Mouse (Mus musculus) stomach, embryonic 16.5 days (tissue): Measurements from ENCODE around the gene Zfp747. TPM values are rescaled to one million over a fixed set of nuclear protein-coding genes. Genes with fewer than 3 reads are reported as not detected.
"Not testable (repeated sequence)": the region's sequence is repeated elsewhere in the genome, so short reads cannot be mapped to it uniquely, and the experiment has no call there.

Experiments
- ATAC-seq: fragments of 200-750 bp; cut with Nextera tagmentation; 2 replicates; pipeline ENCODE4 v1.8.0; 2017; ENCODE audit warnings: moderate number of reproducible peaks, moderate TSS enrichment; ENCODE audit not compliant: insufficient read depth, low FRiP score
- H3K27ac ChIP-seq: fragments of 300-500 bp; sonication (generic); 2 replicates; pipeline ENCODE4 v1.5.1; 2014; ENCODE audit warnings: low read length
- H3K27me3 ChIP-seq: fragments of 300-500 bp; sonication (generic); 2 replicates; pipeline ENCODE4 v1.6.1; 2014; ENCODE audit warnings: low read length, control low read depth, mixed read lengths; ENCODE audit not compliant: control insufficient read depth, insufficient read depth
- H3K36me3 ChIP-seq: fragments of 300-500 bp; sonication (generic); 2 replicates; pipeline ENCODE4 v1.6.1; 2014; ENCODE audit warnings: low read length; ENCODE audit not compliant: control insufficient read depth, insufficient read depth
- H3K4me1 ChIP-seq: fragments of 300-500 bp; sonication (generic); 2 replicates; pipeline ENCODE4 v1.6.1; 2014; ENCODE audit warnings: low read length, control low read depth, mixed read lengths; ENCODE audit not compliant: control insufficient read depth, insufficient read depth
- H3K4me2 ChIP-seq: fragments of 300-500 bp; sonication (generic); 2 replicates; pipeline ENCODE4 v1.6.1; 2014; ENCODE audit warnings: low read depth, low read length, mixed read lengths
- H3K4me3 ChIP-seq: fragments of 300-500 bp; sonication (generic); replicated peaks from 2 replicates; pipeline ENCODE4 v1.5.1; 2014; ENCODE audit warnings: mild to moderate bottlenecking, low read length
- H3K9ac ChIP-seq: fragments of 300-500 bp; sonication (generic); 2 replicates; pipeline ENCODE4 v1.6.1; 2014; ENCODE audit warnings: low read length
- H3K9me3 ChIP-seq: fragments of 300-500 bp; sonication (generic); replicated peaks from 2 replicates; pipeline ENCODE4 v1.6.1; 2016; ENCODE audit warnings: low read length, control low read depth; ENCODE audit not compliant: control insufficient read depth
- WGBS: fragments of 180-500 bp; shearing (Covaris S2); extraction: QIAGEN DNeasy Blood & Tissue Kit; methylation state at CpG from one replicate; pipeline ENCODE4 v1.1.7; 2014; 5-methylcytosine and 5-hydroxymethylcytosine counted together
- polyA plus RNA-seq: library from polyadenylated mRNA; unstranded; fragments of >200 nt; fragmentation: Nextera tagmentation; extraction: Ambion mirVana; gene quantifications from 2 replicates; pipeline ENCODE4 v1.2.1, GENCODE M21; 2015

Zfp747 gene
- polyA plus RNA-seq, 1 experiment from 2014 or later = 9.6 TPM

DNA sequence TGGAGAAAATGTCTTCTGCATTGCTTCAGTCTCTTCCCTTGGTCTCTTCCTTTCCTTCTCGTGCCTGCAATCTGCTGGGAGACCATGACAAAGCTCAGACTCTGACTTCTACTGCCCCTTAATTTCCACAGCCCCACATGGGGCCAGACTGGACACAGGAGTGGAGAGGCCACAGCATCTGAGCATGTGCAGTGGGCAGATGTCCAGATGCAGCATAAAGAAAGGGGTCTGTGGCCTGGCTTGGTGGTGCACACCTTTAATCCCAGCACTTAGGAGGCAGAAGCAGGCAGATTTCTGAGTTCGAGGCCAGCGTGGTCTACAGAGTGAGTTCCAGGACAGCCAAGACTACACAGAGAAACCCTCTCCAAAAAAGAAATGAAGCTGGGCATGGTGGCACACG lies 9.7 kb upstream of the Zfp747 start:
- not testable (repeated sequence) for H3K27me3 ChIP-seq, H3K4me2 ChIP-seq, H3K27ac ChIP-seq, H3K9ac ChIP-seq, ATAC-seq, H3K9me3 ChIP-seq, H3K4me1 ChIP-seq, H3K4me3 ChIP-seq, H3K36me3 ChIP-seq
- 94% methylated on average over 4 of the region's 4 CpGs for WGBS

DNA sequence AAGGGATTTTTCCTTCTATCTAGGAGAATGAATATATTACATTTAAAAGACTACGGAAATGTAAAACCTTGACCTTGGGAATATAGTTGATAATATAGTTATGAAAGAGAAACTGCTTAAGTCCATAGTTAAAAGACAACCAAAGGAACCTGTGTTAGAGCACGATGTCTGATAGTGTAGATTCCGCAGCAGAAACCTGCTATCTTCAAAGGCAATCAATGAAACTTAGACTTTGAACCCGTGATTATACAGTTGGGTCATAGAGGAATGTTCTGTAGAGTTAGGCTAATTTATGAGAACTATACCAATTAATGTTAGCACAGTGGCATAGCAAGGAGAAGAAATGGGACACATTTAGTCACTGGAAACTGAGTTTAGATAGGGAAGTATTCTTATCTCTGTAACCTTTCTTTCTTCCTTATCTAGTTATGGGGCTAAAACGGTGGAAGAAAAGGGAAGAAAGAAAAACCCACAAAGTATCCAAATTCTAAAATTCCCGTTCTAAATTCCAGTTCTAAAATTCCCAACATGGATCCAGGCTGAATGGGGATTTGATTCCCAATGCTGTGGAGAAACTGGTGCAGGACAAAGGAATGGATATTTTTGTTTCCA lies 2.6 kb upstream of the Zfp747 start:
- peaks cover 7% of the 10 kb centered on the region; the same call in 1 of the 2 replicates for H3K36me3 ChIP-seq
- no peak for ATAC-seq
- H3K27me3 ChIP-seq = no peaks in the 10 kb centered on the region
- no peaks in the 10 kb centered on the region; the same call in 1 of the 2 replicates for H3K9me3 ChIP-seq
- H3K4me3 ChIP-seq = no peak overlapping the region
- H3K9ac ChIP-seq = no peak overlapping the region
- no peak overlapping the region for H3K4me2 ChIP-seq
- 58% methylated on average over 6 of the region's 6 CpGs for WGBS
- no peaks in the 10 kb centered on the region for H3K4me1 ChIP-seq
- H3K27ac ChIP-seq = no peak overlapping the region

DNA sequence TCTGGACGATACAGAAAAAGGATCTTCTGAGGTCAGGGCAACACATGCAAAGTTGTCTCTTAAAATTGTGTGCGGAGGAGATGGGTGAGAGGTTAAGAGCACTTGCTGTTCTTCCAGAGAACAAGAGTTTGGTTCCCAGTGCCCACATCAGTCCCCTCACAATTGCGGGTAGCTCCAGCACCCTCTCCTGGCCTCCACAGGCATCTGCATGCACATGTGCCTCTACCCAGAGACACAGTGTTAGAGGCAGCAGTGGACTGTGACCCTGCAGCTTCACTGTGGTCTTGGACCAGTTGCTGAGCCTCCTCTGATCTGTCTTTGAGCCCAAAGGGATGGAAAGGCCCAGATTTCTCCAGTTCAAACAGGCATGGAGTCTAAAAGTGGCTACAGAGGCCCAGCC lies 4.0 kb downstream of the Zfp747 start:
- not testable (repeated sequence) for H3K9ac ChIP-seq

DNA sequence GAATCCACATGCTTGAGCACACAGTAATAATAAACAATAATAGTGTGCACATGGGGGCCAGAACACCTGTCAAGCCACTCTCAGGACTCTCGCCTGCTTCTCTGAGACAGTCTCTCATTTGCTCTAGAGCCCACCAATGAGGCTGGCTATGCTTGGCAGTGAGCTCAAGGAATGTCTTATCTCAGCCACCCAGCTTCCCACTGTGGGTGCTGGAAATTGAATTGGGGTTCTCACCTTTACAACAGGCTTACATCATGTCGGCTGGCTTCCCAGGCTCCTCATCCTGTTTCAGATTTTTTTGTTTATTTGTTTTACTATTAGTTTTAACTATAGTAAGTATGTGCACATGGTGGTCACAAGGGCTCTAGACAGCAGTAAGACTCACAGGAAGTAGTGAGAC lies 4.6 kb downstream of the Zfp747 start:
- no peak for ATAC-seq
- Histone ChIP-seq H3K4me1 (no peaks in the 10 kb centered on the region), H3K4me3 (no peak overlapping the region), H3K9ac (no peak overlapping the region), H3K36me3 (peaks cover 9% of the 10 kb centered on the region; the same call in 1 of the 2 replicates), H3K9me3 (no peaks in the 10 kb centered on the region; the same call in 1 of the 2 replicates), H3K27me3 (no peaks in the 10 kb centered on the region), H3K4me2 (no peak overlapping the region), H3K27ac (no peak overlapping the region)
- WGBS = 69% methylated on average over 2 of the region's 2 CpGs

More for the DNA sequence above, 4.0 kb downstream of the Zfp747 start:
- not testable (repeated sequence) for H3K27ac ChIP-seq, H3K9me3 ChIP-seq, H3K4me1 ChIP-seq, H3K4me3 ChIP-seq, ATAC-seq, H3K4me2 ChIP-seq, H3K36me3 ChIP-seq, H3K27me3 ChIP-seq
- WGBS = 87% methylated on average over 3 of the region's 3 CpGs

DNA sequence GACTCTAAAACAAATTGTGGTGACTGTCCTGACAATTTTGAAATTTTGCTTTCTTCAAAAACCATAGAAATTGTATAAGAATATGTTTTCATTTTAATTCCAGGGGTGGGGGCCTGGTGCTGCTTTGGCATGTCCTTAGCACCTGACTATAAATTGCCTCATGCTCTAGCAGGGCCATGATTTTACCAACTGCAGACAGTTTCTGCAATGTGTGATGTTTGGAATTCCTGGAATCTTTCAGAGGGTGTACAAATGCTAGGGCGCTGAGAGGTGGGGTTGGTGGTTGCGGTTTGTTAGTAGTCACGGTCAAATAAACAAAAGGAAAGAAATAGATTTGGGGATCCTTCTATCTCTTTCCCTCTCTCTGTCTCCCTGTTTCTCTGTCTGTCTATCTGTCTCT lies 9.6 kb downstream of the Zfp747 start:
- Histone ChIP-seq H3K27me3 (0 out of 2 replicates have a peak, but pooled peaks cover 2% of the 10 kb centered on the region), H3K36me3 (no peaks in the 10 kb centered on the region), H3K4me3 (no peak overlapping the region), H3K27ac (no peak overlapping the region), H3K4me2 (no peak overlapping the region), H3K9ac (no peak overlapping the region), H3K4me1 (no peaks in the 10 kb centered on the region; the same call in 1 of the 2 replicates), H3K9me3 (no peaks in the 10 kb centered on the region)
- 77% methylated on average over 3 of the region's 3 CpGs for WGBS
- no peak for ATAC-seq

DNA sequence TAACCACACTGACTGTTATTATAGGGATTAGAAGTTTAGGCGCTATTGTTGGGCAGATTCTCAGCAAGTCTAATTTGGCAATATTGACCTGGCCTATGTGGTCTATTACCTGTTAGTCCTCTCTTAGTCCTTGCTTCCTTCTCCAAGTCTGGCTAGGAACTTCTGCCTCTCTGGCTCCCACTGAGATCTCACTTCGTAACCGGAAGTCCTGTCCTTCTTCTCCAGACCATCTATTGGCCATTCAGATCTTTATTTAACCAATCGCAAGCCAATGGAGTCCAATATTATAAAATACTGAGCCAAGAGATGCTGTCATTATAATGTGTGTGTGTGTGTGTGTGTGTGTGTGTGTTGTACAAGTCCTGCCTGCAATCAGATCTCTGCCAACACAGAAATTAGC lies 11.7 kb downstream of the Zfp747 start:
- no peak for ATAC-seq
- H3K4me2 ChIP-seq = peak overlapping the region; percentile 56
- no peaks in the 10 kb centered on the region for H3K36me3 ChIP-seq
- H3K9ac ChIP-seq = no peak overlapping the region
- no peaks in the 10 kb centered on the region for H3K9me3 ChIP-seq
- no peaks in the 10 kb centered on the region; the same call in 1 of the 2 replicates for H3K4me1 ChIP-seq
- WGBS = 63% methylated on average over 4 of the region's 4 CpGs
- H3K27me3 ChIP-seq = 0 out of 2 replicates have a peak, but pooled peaks cover 2% of the 10 kb centered on the region
- H3K4me3 ChIP-seq = peak overlapping the region; percentile 36
- H3K27ac ChIP-seq = no peak overlapping the region

DNA sequence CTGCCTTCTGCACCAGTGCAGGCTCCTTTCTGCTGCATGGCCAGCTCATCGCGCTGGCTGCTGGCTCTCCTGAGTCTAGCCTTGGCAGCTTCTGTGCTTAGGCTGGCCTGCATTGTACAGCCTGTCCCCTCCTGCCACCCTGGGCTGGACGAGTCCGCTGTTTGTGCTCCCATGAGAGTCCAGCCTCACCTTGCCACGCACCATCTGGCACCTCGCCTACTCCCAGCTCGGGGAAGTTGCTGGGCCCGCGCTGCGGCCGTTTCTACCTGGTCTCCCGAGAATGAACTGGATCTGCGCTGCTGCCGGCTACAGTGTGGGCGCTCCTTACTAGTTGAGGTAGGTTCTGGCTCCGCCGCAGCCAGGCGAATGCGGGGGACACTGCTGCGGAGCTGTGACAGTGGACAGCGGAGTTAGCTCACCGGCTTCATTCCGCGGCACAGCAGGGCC lies 12.4 kb downstream of the Zfp747 start:
- Histone ChIP-seq H3K4me3 (peak overlapping the region; percentile 36), H3K27ac (no peak overlapping the region), H3K36me3 (no peaks in the 10 kb centered on the region), H3K9me3 (no peaks in the 10 kb centered on the region), H3K27me3 (0 out of 2 replicates have a peak, but pooled peaks cover 2% of the 10 kb centered on the region), H3K4me2 (peak overlapping the region; percentile 56), H3K9ac (peak overlapping the region; percentile 69), H3K4me1 (no peaks in the 10 kb centered on the region; the same call in 1 of the 2 replicates)
- 2% methylated on average over 24 of the region's 24 CpGs for WGBS
- peak; percentile 41; the same call in 1 of the 2 replicates for ATAC-seq

DNA sequence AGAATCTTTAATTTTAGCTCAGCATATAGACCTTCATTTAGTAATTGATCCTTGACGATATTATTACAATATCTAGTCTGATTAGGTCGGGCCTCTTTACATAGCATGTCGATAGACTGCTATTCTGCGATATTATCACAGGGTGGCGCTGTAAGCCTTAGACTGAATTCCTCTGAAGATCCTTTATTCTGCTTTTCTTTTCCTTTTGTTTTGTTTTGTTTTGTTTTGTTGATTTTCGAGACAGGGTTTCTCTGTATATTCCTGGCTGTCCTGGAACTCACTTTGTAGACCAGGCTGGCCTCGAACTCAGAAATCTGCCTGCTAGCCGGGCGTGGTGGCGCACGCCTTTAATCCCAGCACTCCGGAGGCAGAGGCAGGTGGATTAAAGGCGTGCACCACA lies 13.4 kb downstream of the Zfp747 start:
- H3K27ac ChIP-seq, H3K9ac ChIP-seq, H3K4me1 ChIP-seq, H3K36me3 ChIP-seq, H3K9me3 ChIP-seq, H3K27me3 ChIP-seq, ATAC-seq: not testable (repeated sequence)
- Histone ChIP-seq H3K4me3 (peak overlapping the region; percentile 27), H3K4me2 (peak overlapping the region; percentile 12; the same call in 1 of the 2 replicates)
- WGBS = 21% methylated on average over 13 of the region's 13 CpGs

DNA sequence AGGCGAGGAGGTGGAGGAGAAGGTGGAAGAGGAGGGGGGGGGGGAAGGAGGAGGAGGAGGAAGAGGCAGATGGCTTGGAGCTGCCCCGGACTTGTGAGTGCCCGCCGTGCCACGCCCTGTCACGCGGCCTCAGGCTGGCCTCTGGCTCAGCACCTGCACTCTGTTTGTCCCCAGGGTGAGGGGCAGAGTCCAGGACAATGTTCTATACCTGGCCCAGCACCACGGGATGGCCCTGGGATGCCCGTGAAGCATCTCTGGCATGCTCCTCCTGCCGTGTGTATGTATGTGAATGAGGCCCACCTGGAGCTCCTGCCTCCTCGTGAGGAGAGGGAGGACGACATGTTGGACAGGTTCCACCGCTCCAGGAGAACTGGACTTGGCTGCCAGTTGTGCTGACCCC lies 14.4 kb downstream of the Zfp747 start:
- H3K27ac ChIP-seq = no peak overlapping the region
- H3K36me3 ChIP-seq = no peaks in the 10 kb centered on the region
- no peak overlapping the region for H3K4me2 ChIP-seq
- 0 out of 2 replicates have a peak, but pooled peaks cover 5% of the 10 kb centered on the region for H3K27me3 ChIP-seq
- no peaks in the 10 kb centered on the region for H3K9me3 ChIP-seq
- no peaks in the 10 kb centered on the region; the same call in 1 of the 2 replicates for H3K4me1 ChIP-seq
- H3K9ac ChIP-seq = no peak overlapping the region
- WGBS = 32% methylated on average over 13 of the region's 13 CpGs
- peak; percentile 76 for ATAC-seq
- no peak overlapping the region for H3K4me3 ChIP-seq
